Mouse (Mus musculus) frontal cortex, postnatal 25 days (tissue): ENCODE data around the gene 3110009E18Rik.

ENCODE experiments used
- DNase-seq, 2 experiments: peaks; one replicate each; pipeline ENCODE4 v3.0.0; 2022; ENCODE audit warnings: low spot score in 2 of 2

The 3110009E18Rik gene

GRCm38 (mm10) chr1:120142551-120142950, 21.6 kb downstream of the 3110009E18Rik start:
- no peak for DNase-seq

DNA sequence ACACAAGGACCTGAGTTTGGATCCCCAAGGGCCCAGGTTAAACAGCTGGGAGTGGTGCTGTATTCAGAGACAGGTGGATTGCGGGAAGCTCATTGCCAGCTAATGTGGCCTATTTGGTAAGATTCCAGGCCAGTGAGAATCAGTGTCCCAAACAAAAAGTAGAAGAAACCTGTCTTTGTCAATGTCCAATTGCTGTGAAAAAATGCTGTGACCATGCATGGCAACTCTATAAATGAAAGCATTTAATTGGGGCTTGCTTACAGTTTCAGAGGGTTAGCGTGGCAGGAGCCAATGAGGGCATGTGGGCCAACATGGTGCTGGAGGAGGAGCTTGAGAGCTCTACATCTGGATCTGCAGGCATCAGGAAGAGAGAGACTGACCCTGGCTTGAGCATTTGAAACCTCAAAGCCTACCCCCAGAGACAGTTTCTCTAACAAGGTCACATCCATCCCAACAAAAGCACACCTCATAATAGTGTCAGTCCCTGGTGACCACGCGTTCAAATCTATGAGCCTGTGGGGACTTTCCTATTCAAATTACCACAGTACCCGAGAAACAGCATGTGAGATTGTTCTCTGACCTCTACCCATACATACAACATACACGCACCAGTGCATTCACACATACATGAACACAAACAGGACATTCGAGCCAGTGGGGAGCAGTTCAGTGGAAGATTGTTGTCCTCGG, 24.7 kb downstream of the 3110009E18Rik start:
- DNase-seq, result no peak

GRCm38 (mm10) chr1:120146994-120147393, 26.0 kb downstream of the 3110009E18Rik start:
- DNase-seq, result no peak

DNA sequence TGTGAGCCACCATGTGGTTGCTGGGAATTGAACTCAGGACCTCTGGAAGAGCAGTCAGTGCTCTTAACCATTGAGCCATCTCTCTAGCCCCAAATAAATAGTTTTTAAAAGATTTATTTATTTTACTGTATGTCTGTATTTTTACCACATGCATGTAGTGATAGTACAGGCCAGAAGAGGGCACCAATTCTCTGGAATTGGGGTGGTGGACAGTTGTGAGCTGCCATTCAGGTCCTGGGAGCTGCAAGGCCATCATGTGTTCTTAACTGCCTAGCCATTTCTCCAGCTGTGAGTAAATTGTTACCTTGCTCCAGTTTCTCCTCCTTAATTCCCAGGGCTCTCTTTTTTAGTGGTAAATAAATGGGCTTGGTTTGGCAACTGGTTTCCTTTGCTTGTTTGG, 33.2 kb downstream of the 3110009E18Rik start:
- DNase-seq, result no peak

GRCm38 (mm10) chr1:120155325-120155724, 34.3 kb downstream of the 3110009E18Rik start:
- no peak for DNase-seq

GRCm38 (mm10) chr1:120158474-120159127, 37.6 kb downstream of the 3110009E18Rik start:
- no peak for DNase-seq

DNA sequence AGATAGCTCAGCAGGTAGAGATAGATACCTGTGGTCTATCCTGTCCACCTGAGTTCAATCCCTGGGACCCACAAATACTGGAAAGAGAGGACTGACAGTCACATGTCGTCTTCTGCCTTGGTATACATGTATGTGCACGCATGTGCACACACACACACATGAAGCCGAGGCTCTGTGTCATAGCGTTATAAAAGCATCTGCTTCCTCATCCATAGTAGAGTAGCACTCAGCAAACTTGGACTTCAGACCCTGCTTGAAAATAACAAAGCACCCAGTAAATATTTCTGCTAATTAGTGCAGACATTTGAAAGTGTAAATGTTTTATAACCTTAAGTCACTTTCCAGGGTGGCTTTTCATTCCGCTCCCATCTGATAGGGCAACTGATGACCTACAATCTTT, 40.5 kb downstream of the 3110009E18Rik start:
- DNase-seq, result no peak

- no peak for DNase-seq
Observed at GRCm38 (mm10) chr1:120162616-120163015, 41.6 kb downstream of the 3110009E18Rik start.

- no peak for DNase-seq
Observed at GRCm38 (mm10) chr1:120168016-120168415, 47.0 kb downstream of the 3110009E18Rik start.

DNA sequence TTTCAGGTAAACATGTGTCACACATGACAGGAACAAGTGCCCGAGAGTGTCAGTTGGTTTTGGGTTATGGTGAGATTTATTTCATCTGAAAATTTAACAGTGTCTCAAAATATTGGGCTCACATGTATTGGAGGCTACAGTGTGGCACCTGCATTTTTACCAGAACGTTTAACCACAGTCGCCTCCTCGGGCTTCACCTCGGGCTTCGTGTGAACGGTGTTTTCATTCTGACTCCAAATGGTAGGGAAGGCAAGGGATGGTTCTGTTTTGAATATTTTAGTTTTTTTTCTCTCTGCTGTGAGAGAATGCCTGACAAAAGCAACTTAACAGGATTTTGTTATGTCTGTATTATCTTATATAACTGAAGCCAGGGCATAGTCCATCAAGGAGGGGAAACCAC, 47.7 kb downstream of the 3110009E18Rik start:
- DNase-seq, result no peak

DNA sequence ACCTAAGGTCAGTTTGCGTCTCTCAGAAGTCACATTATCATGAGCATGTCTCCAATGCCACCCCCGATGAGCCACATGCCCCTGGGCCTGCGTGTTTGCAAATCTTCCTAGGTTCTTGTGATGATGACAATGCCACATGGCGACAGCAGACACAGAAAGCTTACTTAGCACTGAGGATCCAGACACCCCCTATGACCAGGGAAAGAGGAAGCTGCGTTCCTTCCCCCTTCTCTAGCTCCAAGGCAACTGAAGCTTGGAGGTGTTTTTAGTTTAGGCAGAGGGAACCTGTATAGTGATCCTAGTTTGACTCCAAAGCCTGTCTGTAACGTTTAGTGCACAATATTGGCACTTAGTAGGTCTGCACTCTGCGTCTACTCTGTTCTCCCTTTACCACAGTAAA, 49.3 kb downstream of the 3110009E18Rik start:
- no peak for DNase-seq

- DNase-seq, result peak in 1 of 2 experiments; percentile 17
Observed at GRCm38 (mm10) chr1:120171819-120172521, 51.0 kb downstream of the 3110009E18Rik start.

- no peak for DNase-seq
Observed at GRCm38 (mm10) chr1:120174991-120175390, 54.0 kb downstream of the 3110009E18Rik start.

GRCm38 (mm10) chr1:120176313-120176712, 55.3 kb downstream of the 3110009E18Rik start:
- no peak for DNase-seq

GRCm38 (mm10) chr1:120177141-120177540, 56.2 kb downstream of the 3110009E18Rik start:
- no peak for DNase-seq

DNA sequence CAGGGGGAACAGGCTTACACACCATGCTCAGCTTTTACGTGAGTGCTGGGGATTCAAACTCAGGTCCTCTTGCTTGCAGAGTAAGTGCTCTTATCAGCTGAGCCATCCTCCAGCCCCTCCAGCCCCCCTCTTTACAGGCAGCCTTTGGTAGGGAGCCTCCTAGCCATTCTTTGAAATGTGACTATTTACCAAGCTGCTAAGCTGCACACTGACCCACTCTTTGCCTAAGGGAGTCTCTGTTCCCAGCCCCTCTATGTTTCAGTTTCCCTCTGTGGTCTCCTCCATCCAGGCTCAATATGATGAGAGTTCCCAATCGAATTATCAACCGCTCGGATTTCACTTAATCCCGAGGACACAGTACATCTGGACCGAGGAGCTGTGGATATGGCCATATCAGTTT, 65.2 kb downstream of the 3110009E18Rik start:
- DNase-seq, result no peak

DNA sequence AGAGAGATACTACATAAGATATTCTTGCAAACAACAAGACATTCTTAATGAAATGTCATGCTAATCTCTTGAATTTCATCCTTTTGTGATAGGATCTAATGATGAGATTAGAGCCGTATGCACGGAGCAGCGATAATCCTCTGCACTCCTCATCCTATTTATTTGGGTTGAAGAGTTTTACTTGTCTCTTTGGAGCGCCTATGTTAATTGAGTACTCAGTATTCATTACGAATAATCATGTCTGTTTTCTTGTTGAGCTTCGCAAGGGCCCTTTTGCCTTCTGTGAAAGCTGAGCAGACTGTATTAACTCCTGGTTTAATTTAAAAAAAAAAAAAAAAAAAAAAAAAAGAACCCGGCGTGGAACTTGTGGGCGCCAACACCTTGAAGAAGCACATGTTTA, 65.7 kb downstream of the 3110009E18Rik start:
- no peak for DNase-seq

DNA sequence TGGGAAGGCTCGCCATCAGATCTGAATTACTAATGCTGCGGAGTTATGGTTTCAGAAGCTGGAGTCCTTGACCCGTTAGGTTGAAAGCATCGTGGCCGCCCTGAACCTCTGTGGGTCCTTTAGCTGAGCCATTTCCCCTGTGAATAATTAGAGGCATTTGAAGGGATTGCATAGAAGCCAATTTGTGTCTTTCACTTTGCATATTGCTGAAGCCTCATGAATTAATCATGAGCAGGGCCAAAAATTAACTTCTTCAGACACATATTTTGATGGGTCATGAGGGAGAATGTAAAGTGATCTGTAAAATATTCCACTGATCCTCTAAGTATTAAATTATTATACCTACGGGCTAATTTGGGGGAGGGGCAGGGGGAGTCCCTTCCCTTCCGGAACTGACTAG, 66.1 kb downstream of the 3110009E18Rik start:
- no peak for DNase-seq

DNA sequence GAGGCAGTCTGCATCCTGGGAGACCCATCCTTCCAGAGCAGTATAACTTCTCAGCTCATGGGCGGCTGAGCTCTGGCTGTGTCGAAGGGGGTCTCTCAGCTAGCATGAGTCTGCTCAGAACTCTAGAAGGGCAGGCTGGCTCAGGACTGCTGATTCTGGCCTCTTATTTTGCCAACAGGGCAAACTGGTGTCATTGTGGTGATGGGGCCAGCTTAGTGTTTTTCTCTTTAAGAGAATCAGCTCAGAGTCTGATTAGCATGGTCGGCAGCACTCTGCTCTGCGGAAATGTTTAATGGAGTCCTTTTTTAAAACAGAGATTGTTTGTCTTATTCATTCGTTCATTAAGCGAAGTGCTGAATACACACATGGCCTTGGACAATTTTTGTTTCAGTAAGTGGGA, 68.2 kb downstream of the 3110009E18Rik start:
- no peak for DNase-seq

DNA sequence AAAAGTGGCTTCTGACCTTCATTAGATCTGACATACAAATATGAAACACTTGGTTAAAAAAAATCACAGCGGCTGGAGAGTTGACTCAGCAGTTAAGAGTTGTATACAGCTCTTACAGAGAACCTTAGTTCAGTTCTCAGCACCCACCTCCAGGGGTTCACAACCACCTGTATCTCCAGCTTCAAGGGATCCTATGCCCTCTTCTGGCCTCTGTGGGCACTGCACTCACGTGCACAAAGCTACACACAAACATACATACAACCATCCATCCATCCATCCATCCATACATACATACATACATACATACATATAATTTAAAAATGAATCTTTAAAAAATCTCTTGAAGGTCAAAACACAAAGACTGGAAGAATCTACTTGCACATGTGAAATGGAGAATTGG, 69.3 kb downstream of the 3110009E18Rik start:
- no peak for DNase-seq

DNA sequence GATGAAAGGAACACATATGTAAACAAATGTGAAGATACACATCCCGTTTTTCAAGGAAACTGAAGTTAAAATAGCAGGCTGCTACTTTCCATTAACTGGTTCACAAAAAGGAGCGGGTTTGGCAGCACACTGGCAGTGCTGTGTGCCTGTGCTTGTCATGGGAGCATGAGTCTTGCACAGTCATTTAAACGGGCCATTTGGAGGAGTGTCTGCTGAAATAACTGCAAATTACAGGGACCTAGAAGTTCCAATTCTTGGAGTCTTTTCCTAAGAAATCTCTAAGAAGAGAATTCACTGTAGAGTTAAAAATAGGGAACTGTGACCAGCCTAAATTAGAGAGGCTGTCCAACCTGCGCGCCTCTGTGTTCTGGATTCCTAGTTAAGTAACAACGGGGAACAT, 70.0 kb downstream of the 3110009E18Rik start:
- DNase-seq, result no peak

GRCm38 (mm10) chr1:120192321-120192720, 71.3 kb downstream of the 3110009E18Rik start:
- DNase-seq, result no peak

DNA sequence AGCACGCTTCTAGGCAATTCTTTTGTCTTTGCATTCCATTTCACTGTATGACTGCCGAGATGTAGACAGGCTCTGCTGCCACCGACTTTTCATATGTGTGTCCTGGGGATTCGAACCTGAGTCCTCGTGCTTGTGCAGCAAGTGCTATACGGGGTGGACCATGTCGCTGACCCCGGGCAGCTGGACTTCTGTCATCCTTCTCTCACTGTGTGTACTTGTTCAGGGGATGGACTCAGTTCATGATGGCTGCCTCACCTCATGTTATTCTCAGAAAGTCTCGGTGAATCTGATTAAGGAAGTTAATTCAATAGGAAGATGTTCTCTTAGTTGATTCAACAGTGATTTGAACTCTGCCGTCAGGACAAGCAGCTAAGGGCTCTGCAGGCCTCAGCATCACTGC, 72.6 kb downstream of the 3110009E18Rik start:
- DNase-seq, result no peak
